12 mouse cellular contexts compared by ENCODE assay signal in the genomic region with DNA sequence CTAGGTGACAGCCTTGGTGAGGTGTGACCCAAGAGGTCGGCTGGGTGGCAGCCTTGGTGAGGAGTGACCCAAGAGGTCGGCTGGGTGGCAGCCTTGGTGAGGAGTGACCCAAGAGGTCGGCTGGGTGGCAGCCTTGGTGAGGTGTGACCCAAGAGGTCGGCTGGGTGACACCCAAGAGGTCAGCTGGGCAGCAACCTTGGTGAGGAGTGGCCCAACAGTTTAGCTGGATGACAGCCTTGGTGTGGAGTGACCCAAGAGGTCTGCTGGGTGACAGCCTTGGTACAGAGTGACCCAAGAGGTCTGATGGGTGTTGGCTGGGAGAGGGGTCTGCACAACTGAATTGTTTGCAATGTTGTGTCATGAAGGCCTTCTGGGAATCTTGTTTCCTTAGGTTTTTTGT. TPM values are rescaled to one million over a fixed set of nuclear protein-coding genes. Genes with fewer than 3 reads are reported as not detected.
DNase-seq lines count a peak whose midpoint lies in the region; ATAC-seq and TF ChIP-seq lines count a peak whose summit lies in the region.
"Not testable (repeated sequence)": the region's sequence is repeated elsewhere in the genome, so short reads cannot be mapped to it uniquely, and the experiment has no call there.
"Had no signal": no experiment of that assay in that cellular context is flagged by ENCODE, and none has a peak within 500 bp of the region (broad histone marks: within the 10 kb centered on the region; RNA-seq: fewer than 3 reads in every experiment).

No protein-coding gene starts in this region.

- TF ChIP-seq POLR2A in liver, adult 2 months (IDR thresholded peaks at IDR 0.05; ENCODE audit: extremely low read depth, insufficient read depth, low read length) = not testable (repeated sequence)

- 62% methylated on average over 4 of the region's 4 CpGs for WGBS in heart, embryonic 10.5 days
- 58% methylated on average over 4 of the region's 4 CpGs for WGBS in intestine, embryonic 14.5 days
- 19% methylated on average over 4 of the region's 4 CpGs for WGBS in liver, adult 2 months

- not testable (repeated sequence) for TF ChIP-seq CTCF in liver, adult 2 months (IDR thresholded peaks at IDR 0.05; ENCODE audit: low read depth, low read length)

- not testable (repeated sequence) for H3K79me2 ChIP-seq in liver, adult 2 months (ENCODE audit: control insufficient read depth, insufficient read depth, low read length)

- not testable (repeated sequence) for H3K9ac ChIP-seq in intestine, embryonic 14.5 days (ENCODE audit: low read length); liver, adult 2 months (ENCODE audit: low read depth, low read length)

- DNase-seq in adrenal gland, adult 2 months = peak; percentile 6
- DNase-seq in heart, embryonic 10.5 days (ENCODE audit: low spot score) = peak; percentile 70
- peak; percentile 18 for DNase-seq in intestine, embryonic 14.5 days (ENCODE audit: low spot score)
- DNase-seq in liver, adult 2 months (ENCODE audit: extremely low read depth, low read depth, low spot score) = peak; percentile 75
- peak; percentile 35 for DNase-seq in testis, postnatal 10 days (ENCODE audit: low spot score)

- not testable (repeated sequence) for H3K9me3 ChIP-seq in heart, embryonic 10.5 days; intestine, embryonic 14.5 days (ENCODE audit: control insufficient read depth, low read length)

- not testable (repeated sequence) for H3K27ac ChIP-seq in heart, embryonic 10.5 days; intestine, embryonic 14.5 days (ENCODE audit: low read depth); liver, adult 2 months (replicated peaks; ENCODE audit: insufficient read depth, low read depth, low read length)

- H3K4me3 ChIP-seq in heart, embryonic 10.5 days; intestine, embryonic 14.5 days (ENCODE audit: low read depth, low read length); liver, adult 2 months (ENCODE audit: insufficient read depth, low read depth, low read length): not testable (repeated sequence)

- not testable (repeated sequence) for H3K36me3 ChIP-seq in heart, embryonic 10.5 days; intestine, embryonic 14.5 days (ENCODE audit: control insufficient read depth, insufficient read depth, low read length); liver, adult 2 months (ENCODE audit: control insufficient read depth, insufficient read depth, low read length)

- H3K4me1 ChIP-seq in heart, embryonic 10.5 days; intestine, embryonic 14.5 days (replicated peaks; ENCODE audit: control insufficient read depth, insufficient read depth, low read length): not testable (repeated sequence)
- peaks cover 13% of the 10 kb centered on the region for H3K4me1 ChIP-seq in liver, adult 2 months (ENCODE audit: control insufficient read depth, insufficient read depth, low read length)

- ATAC-seq in intestine, embryonic 14.5 days (replicated peaks; ENCODE audit: low FRiP score, low TSS enrichment, low read depth) = not testable (repeated sequence)

- not testable (repeated sequence) for H3K27me3 ChIP-seq in heart, embryonic 10.5 days (ENCODE audit: insufficient read depth, poor library complexity, severe bottlenecking); intestine, embryonic 14.5 days (replicated peaks; ENCODE audit: control insufficient read depth, insufficient read depth, low read length); liver, adult 2 months (ENCODE audit: control insufficient read depth, insufficient read depth, low read length)

- H3K4me2 ChIP-seq in intestine, embryonic 14.5 days (ENCODE audit: low read length) = not testable (repeated sequence)

RNA-seq across cellular contexts. Expression of a gene that starts 13.1 kb away (rescaled TPM):
- 10 to 100 TPM in 1 of 2 experiments, 1 to 10 TPM in 1; 7.6 to 16.5 TPM for total RNA-seq in adrenal gland, adult 2 months (2021)
- polyA plus RNA-seq in adrenal gland, adult 2 months (2012; rRNA removed) = 11.5 and 15.0 TPM in 2 replicates
- 1.4 and 4.2 TPM in 2 replicates for polyA plus RNA-seq in heart, embryonic 10.5 days (2016; fragmentation: Nextera tagmentation; extraction: Ambion mirVana)
- polyA plus RNA-seq in intestine, embryonic 14.5 days (2014; fragmentation: Nextera tagmentation; extraction: Ambion mirVana) = 6.1 and 10.0 TPM in 2 replicates
- total RNA-seq in liver, adult 2 months (2014; rRNA removed) = 0.07 and 0.09 TPM in 2 replicates
- not detected in 2 replicates for polyA plus RNA-seq in liver, adult 2 months (2012; rRNA removed)
- total RNA-seq: CH12.LX, G1E, MEL had no signal
- polyA plus RNA-seq: activated CD4-positive, CD25-positive, alpha-beta regulatory T cell, adult 4 months; C2C12; CD4-positive, CD25-positive, alpha-beta regulatory T cell, adult 4 months; G1E; Patski had no signal

RNA-seq across cellular contexts. Expression of a gene that starts 41.7 kb away (rescaled TPM):
- 10 to 100 TPM; 36.2 to 36.9 TPM for total RNA-seq in adrenal gland, adult 2 months (2021)
- polyA plus RNA-seq in adrenal gland, adult 2 months (2012; rRNA removed) = 2.0 and 2.1 TPM in 2 replicates
- 19.0 and 22.0 TPM in 2 replicates for polyA plus RNA-seq in heart, embryonic 10.5 days (2016; fragmentation: Nextera tagmentation; extraction: Ambion mirVana)
- 23.6 and 25.0 TPM in 2 replicates for polyA plus RNA-seq in intestine, embryonic 14.5 days (2014; fragmentation: Nextera tagmentation; extraction: Ambion mirVana)
- total RNA-seq in liver, adult 2 months (2014; rRNA removed) = 5.8 and 6.9 TPM in 2 replicates
- 1.7 and 2.0 TPM in 2 replicates for polyA plus RNA-seq in liver, adult 2 months (2012; rRNA removed)

Comparison
In these comparisons a context has a peak if more than half of its experiments do, and no peak if none do; other contexts are left out.
1. DNase-seq: peak in every context shown above with its lines; median percentile 75 in liver, adult 2 months; 70 in heart, embryonic 10.5 days; 35 in testis, postnatal 10 days; 18 in intestine, embryonic 14.5 days; 6 in adrenal gland, adult 2 months.